Mouse (Mus musculus) small intestine, adult 2 months (tissue): ENCODE data around the gene Zeb2. TPM values are rescaled to one million over a fixed set of nuclear protein-coding genes. Genes with fewer than 3 reads are reported as not detected.

Experiments used
- H3K27ac ChIP-seq: fragments of 200-500 bp; 2 replicates; pipeline ENCODE4 v1.5.1; 2012; ENCODE audit warnings: low read depth, low read length, control low read depth, inconsistent platforms; ENCODE audit not compliant: insufficient read depth
- H3K27me3 ChIP-seq: fragments of 200-500 bp; 2 replicates; pipeline ENCODE4 v1.6.1; 2012; ENCODE audit warnings: mild to moderate bottlenecking, moderate library complexity, low read length, inconsistent platforms; ENCODE audit not compliant: control insufficient read depth, insufficient read depth
- H3K36me3 ChIP-seq: fragments of 200-500 bp; 2 replicates; pipeline ENCODE4 v1.6.1; 2012; ENCODE audit warnings: mild to moderate bottlenecking, low read length, control low read depth, inconsistent platforms; ENCODE audit not compliant: control insufficient read depth, insufficient read depth
- H3K4me1 ChIP-seq: fragments of 200-500 bp; 2 replicates; pipeline ENCODE4 v1.6.1; 2012; ENCODE audit warnings: low read length, inconsistent platforms, mixed read lengths; ENCODE audit not compliant: control insufficient read depth, insufficient read depth, insufficient read length
- H3K4me3 ChIP-seq: fragments of 200-500 bp; 2 replicates; pipeline ENCODE4 v1.5.1; 2012; ENCODE audit warnings: low read depth, mild to moderate bottlenecking, control low read depth, inconsistent platforms, low read length, moderate library complexity
- CTCF ChIP-seq: fragments of 200-500 bp; IDR thresholded peaks from 2 replicates; pipeline ENCODE4 v1.5.1; 2012; ENCODE audit warnings: low read depth, mild to moderate bottlenecking, control low read depth, inconsistent platforms, low read length, moderate library complexity, mixed read lengths; ENCODE audit not compliant: insufficient replicate concordance, insufficient read length; ENCODE audit errors: extremely low read depth
- POLR2A ChIP-seq: fragments of 200-500 bp; IDR thresholded peaks from 2 replicates; pipeline ENCODE4 v1.6.1; 2012; ENCODE audit warnings: low read depth, mild to moderate bottlenecking, control low read depth, inconsistent platforms, low read length, moderate library complexity
- WGBS: fragments of 180-500 bp; shearing (Covaris S2); methylation state at CpG from one replicate; pipeline ENCODE4 v1.1.7; 2018; 5-methylcytosine and 5-hydroxymethylcytosine counted together
- polyA plus RNA-seq: library from polyadenylated mRNA; depleted of rRNA; stranded (reverse); fragments of >200 nt; gene quantifications from 2 replicates; pipeline ENCODE4 v1.2.3, GENCODE M21; 2012

Zeb2 gene
- polyA plus RNA-seq, 1 experiment, result 3.1 TPM

- Histone ChIP-seq H3K27ac (no peak overlapping the region), H3K27me3 (no peaks in the 10 kb centered on the region), H3K4me3 (no peak overlapping the region), H3K36me3 (no peaks in the 10 kb centered on the region), H3K4me1 (no peaks in the 10 kb centered on the region)
- 61% methylated on average over 2 of the region's 2 CpGs for WGBS
- no peak for TF ChIP-seq CTCF
These were observed 148.0 kb downstream of the Zeb2 start for GRCm38 (mm10) chr2:44969226-44969625.

GRCm38 (mm10) chr2:44965834-44966555 lies 151.2 kb downstream of the Zeb2 start:
- Histone ChIP-seq H3K36me3 (no peaks in the 10 kb centered on the region), H3K27ac (no peak overlapping the region), H3K4me1 (no peaks in the 10 kb centered on the region), H3K27me3 (no peaks in the 10 kb centered on the region), H3K4me3 (no peak overlapping the region)
- WGBS, result 53% methylated on average over 2 of the region's 2 CpGs
- TF ChIP-seq POLR2A (no peak), CTCF (no peak)

GRCm38 (mm10) chr2:44962620-44963019 lies 154.6 kb downstream of the Zeb2 start:
- Histone ChIP-seq H3K27ac (no peak overlapping the region), H3K36me3 (no peaks in the 10 kb centered on the region), H3K4me1 (no peaks in the 10 kb centered on the region), H3K4me3 (no peak overlapping the region), H3K27me3 (no peaks in the 10 kb centered on the region)
- TF ChIP-seq CTCF, result no peak
- no peak for TF ChIP-seq POLR2A
- 84% methylated on average over 5 of the region's 5 CpGs for WGBS

- TF ChIP-seq POLR2A (no peak), CTCF (no peak)
- Histone ChIP-seq H3K4me1 (no peaks in the 10 kb centered on the region), H3K27me3 (no peaks in the 10 kb centered on the region), H3K36me3 (no peaks in the 10 kb centered on the region), H3K4me3 (no peak overlapping the region), H3K27ac (no peak overlapping the region)
- WGBS, result 78% methylated on average over 4 of the region's 4 CpGs
These were observed 156.0 kb downstream of the Zeb2 start for GRCm38 (mm10) chr2:44961192-44961591.

- Histone ChIP-seq H3K36me3 (no peaks in the 10 kb centered on the region), H3K27ac (no peak overlapping the region), H3K4me1 (no peaks in the 10 kb centered on the region), H3K4me3 (no peak overlapping the region), H3K27me3 (no peaks in the 10 kb centered on the region)
- 68% methylated on average over 3 of the region's 3 CpGs for WGBS
- no peak for TF ChIP-seq POLR2A
- TF ChIP-seq CTCF, result no peak
These were observed 156.6 kb downstream of the Zeb2 start for GRCm38 (mm10) chr2:44960561-44960960.

- 73% methylated on average over 1 of the region's 1 CpGs for WGBS
- no peak for TF ChIP-seq POLR2A
- TF ChIP-seq CTCF, result no peak
- Histone ChIP-seq H3K36me3 (no peaks in the 10 kb centered on the region), H3K27me3 (no peaks in the 10 kb centered on the region), H3K4me1 (no peaks in the 10 kb centered on the region), H3K4me3 (no peak overlapping the region), H3K27ac (no peak overlapping the region)
These were observed 159.8 kb downstream of the Zeb2 start for GRCm38 (mm10) chr2:44957329-44957797.

- Histone ChIP-seq H3K36me3 (no peaks in the 10 kb centered on the region), H3K4me1 (no peaks in the 10 kb centered on the region), H3K27me3 (no peaks in the 10 kb centered on the region), H3K4me3 (no peak overlapping the region), H3K27ac (0 out of 2 replicates have a peak overlapping the region, but pooled peaks have one; percentile 29)
- no peak for TF ChIP-seq POLR2A
- TF ChIP-seq CTCF, result no peak
- WGBS, result 47% methylated on average over 3 of the region's 3 CpGs
These were observed 161.0 kb downstream of the Zeb2 start for GRCm38 (mm10) chr2:44956232-44956631.
